ENCODE assay signal across 18 mouse cellular contexts in genomic region chr6:134723833-134724553, GRCm38 (mm10).
DNase-seq lines count a peak whose midpoint lies in the region; ATAC-seq and TF ChIP-seq lines count a peak whose summit lies in the region.
"Had no signal": no experiment of that assay in that cellular context is flagged by ENCODE, and none has a peak within 500 bp of the region (broad histone marks: within the 10 kb centered on the region; RNA-seq: fewer than 3 reads in every experiment).

No protein-coding gene starts in this region.

- peaks cover 7% of the 10 kb centered on the region; the same call in 1 of the 2 replicates for H3K4me1 ChIP-seq in intestine, embryonic 15.5 days (replicated peaks)
- peaks cover 4% of the 10 kb centered on the region for H3K4me1 ChIP-seq in intestine, postnatal 0 days (replicated peaks; ENCODE audit: control insufficient read depth, insufficient read depth, low read length)
- peaks cover 40% of the 10 kb centered on the region for H3K4me1 ChIP-seq in small intestine, adult 2 months (ENCODE audit: control insufficient read depth, insufficient read depth, insufficient read length, low read length)
- H3K4me1 ChIP-seq: forebrain, embryonic 12.5 days; midbrain, embryonic 15.5 days had no signal

- ATAC-seq in intestine, embryonic 15.5 days, result peak; percentile 90
- peak; percentile 85 for ATAC-seq in intestine, postnatal 0 days
- ATAC-seq in inflammation-experienced regulatory T-cells, adult 6 months, result no peak
- ATAC-seq: midbrain, embryonic 15.5 days had no signal

- H3K36me3 ChIP-seq in intestine, embryonic 15.5 days, result no peaks in the 10 kb centered on the region
- peaks cover 13% of the 10 kb centered on the region; the same call in 1 of the 2 replicates for H3K36me3 ChIP-seq in intestine, postnatal 0 days (ENCODE audit: control insufficient read depth, insufficient read depth)
- peaks cover 31% of the 10 kb centered on the region for H3K36me3 ChIP-seq in small intestine, adult 2 months (ENCODE audit: control insufficient read depth, insufficient read depth, low read length)
- H3K36me3 ChIP-seq: midbrain, embryonic 15.5 days had no signal

- no peak overlapping the region for H3K4me3 ChIP-seq in intestine, embryonic 15.5 days (replicated peaks)
- H3K4me3 ChIP-seq in intestine, postnatal 0 days (ENCODE audit: low read depth, low read length), result no peak overlapping the region
- no peak overlapping the region for H3K4me3 ChIP-seq in small intestine, adult 2 months (ENCODE audit: low read depth, low read length)
- H3K4me3 ChIP-seq: forebrain, embryonic 12.5 days; heart, embryonic 13.5 days; megakaryocyte, embryonic 14.5 days; midbrain, embryonic 15.5 days had no signal

- TF ChIP-seq POLR2A in small intestine, adult 2 months (IDR thresholded peaks at IDR 0.05; ENCODE audit: low read depth, low read length), result no peak

- peak overlapping the region; percentile 80 for H3K27ac ChIP-seq in intestine, embryonic 15.5 days
- peak overlapping the region; percentile 64 for H3K27ac ChIP-seq in intestine, postnatal 0 days (ENCODE audit: low read depth, low read length)
- peak overlapping the region; percentile 84 for H3K27ac ChIP-seq in small intestine, adult 2 months (ENCODE audit: insufficient read depth, low read depth, low read length)
- H3K27ac ChIP-seq: forebrain, embryonic 12.5 days; heart, embryonic 13.5 days; midbrain, embryonic 15.5 days had no signal

- no peaks in the 10 kb centered on the region for H3K27me3 ChIP-seq in intestine, embryonic 15.5 days (replicated peaks)
- H3K27me3 ChIP-seq in intestine, postnatal 0 days (replicated peaks; ENCODE audit: control insufficient read depth, insufficient read depth, low read length), result no peaks in the 10 kb centered on the region
- H3K27me3 ChIP-seq in small intestine, adult 2 months (ENCODE audit: control insufficient read depth, insufficient read depth, low read length), result no peaks in the 10 kb centered on the region
- H3K27me3 ChIP-seq: forebrain, embryonic 12.5 days; heart, embryonic 13.5 days; megakaryocyte, embryonic 14.5 days; midbrain, embryonic 15.5 days had no signal

- TF ChIP-seq CTCF in intestine, postnatal 0 days (IDR thresholded peaks at IDR 0.05; ENCODE audit: low read depth), result no peak
- TF ChIP-seq CTCF in small intestine, adult 2 months (IDR thresholded peaks at IDR 0.05; ENCODE audit: extremely low read depth, insufficient read length, insufficient replicate concordance, low read depth, low read length), result no peak

- no peak overlapping the region for H3K9ac ChIP-seq in intestine, embryonic 15.5 days
- no peak overlapping the region for H3K9ac ChIP-seq in intestine, postnatal 0 days (ENCODE audit: low read depth, low read length)
- H3K9ac ChIP-seq: forebrain, embryonic 12.5 days; heart, embryonic 13.5 days; midbrain, embryonic 15.5 days had no signal

- peak; percentile 86 to 89 for DNase-seq in kidney, postnatal 36 days
- no peak for DNase-seq in layer of hippocampus, adult 18-20 months (ENCODE audit: low spot score in 2 of 2)
- no peak for DNase-seq in right cerebral cortex, postnatal 25 days
- DNase-seq: cerebellum, postnatal 14 days; gastrocnemius, postnatal 14 days; heart, postnatal 36 days; lung, postnatal 10 days; spleen, adult 18-20 months; thymus, postnatal 25 days had no signal

- peak overlapping the region; percentile 37; the same call in 1 of the 2 replicates for H3K4me2 ChIP-seq in intestine, embryonic 15.5 days (replicated peaks)
- peak overlapping the region; percentile 4; the same call in 1 of the 2 replicates for H3K4me2 ChIP-seq in intestine, postnatal 0 days (replicated peaks; ENCODE audit: low read depth)
- H3K4me2 ChIP-seq: forebrain, embryonic 12.5 days; heart, embryonic 13.5 days; midbrain, embryonic 15.5 days had no signal

- WGBS in intestine, embryonic 15.5 days, result 61% methylated on average over 9 of the region's 9 CpGs
- WGBS in intestine, postnatal 0 days, result 45% methylated on average over 9 of the region's 9 CpGs
- 28% methylated on average over 9 of the region's 9 CpGs for WGBS in small intestine, adult 2 months

- no peaks in the 10 kb centered on the region for H3K9me3 ChIP-seq in intestine, embryonic 15.5 days
- H3K9me3 ChIP-seq in intestine, postnatal 0 days (ENCODE audit: control insufficient read depth), result no peaks in the 10 kb centered on the region
- H3K9me3 ChIP-seq: forebrain, embryonic 12.5 days; G1E; heart, embryonic 13.5 days; megakaryocyte, embryonic 14.5 days; midbrain, embryonic 15.5 days had no signal

Comparison
In these comparisons a context has a peak if more than half of its experiments do, and no peak if none do; other contexts are left out.
1. DNase-seq: peak in kidney, postnatal 36 days (2 of 2); none in layer of hippocampus, adult 18-20 months (0 of 2) and right cerebral cortex, postnatal 25 days (single experiment).
2. Peak in every context shown above with its lines, with median percentiles within 50 percentile points of each other: H3K27ac ChIP-seq.